Mouse (Mus musculus): ENCODE results near the gene Csn1s1.

The Csn1s1 gene

GRCm38 (mm10) chr5:87665908-87666307, at the start of gene Csn1s1:
Gene Csn1s1 (plus strand): TSS chr5:87666208.
- H3K36me3 ChIP-seq (ENCODE audit: control insufficient read depth, insufficient read depth, low read length, poor library complexity, severe bottlenecking) = no peaks in the 10 kb centered on the region
- DNase-seq (ENCODE audit: low read depth, low spot score) = no peak
- H3K27me3 ChIP-seq (ENCODE audit: control insufficient read depth, insufficient read depth, low read length, poor library complexity, severe bottlenecking) = no peaks in the 10 kb centered on the region

GRCm38 (mm10) chr5:87622681-87623080, 43.3 kb upstream of the Csn1s1 start:
- no peaks in the 10 kb centered on the region for H3K36me3 ChIP-seq (ENCODE audit: control insufficient read depth, insufficient read depth, low read length, poor library complexity, severe bottlenecking)
- no peak for DNase-seq (ENCODE audit: low read depth, low spot score)
- no peaks in the 10 kb centered on the region for H3K27me3 ChIP-seq (ENCODE audit: control insufficient read depth, insufficient read depth, low read length, poor library complexity, severe bottlenecking)

- no peaks in the 10 kb centered on the region for H3K27me3 ChIP-seq (ENCODE audit: control insufficient read depth, insufficient read depth, low read length, poor library complexity, severe bottlenecking)
- no peaks in the 10 kb centered on the region for H3K36me3 ChIP-seq (ENCODE audit: control insufficient read depth, insufficient read depth, low read length, poor library complexity, severe bottlenecking)
- DNase-seq (ENCODE audit: low read depth, low spot score) = no peak
Observed at GRCm38 (mm10) chr5:87642787-87643186, 23.2 kb upstream of the Csn1s1 start.

DNA sequence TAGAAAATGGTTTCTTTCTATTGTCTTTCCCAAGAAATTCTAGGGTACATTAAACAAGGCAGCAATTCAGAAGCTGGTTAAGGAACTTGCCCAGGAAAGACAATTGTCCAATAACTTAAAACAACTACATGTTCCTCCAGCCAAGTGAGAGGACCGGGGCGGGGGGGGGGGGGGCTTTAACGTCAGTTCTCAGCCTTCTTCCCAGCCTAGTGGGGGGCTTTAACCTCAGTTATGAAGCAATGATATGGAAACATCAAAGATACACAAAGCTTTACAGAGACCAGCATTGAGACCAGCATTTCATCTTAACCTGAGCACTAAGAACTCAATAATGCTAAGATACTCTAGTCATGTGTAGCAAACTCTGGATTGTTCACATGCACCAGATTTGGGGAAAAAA, 33.5 kb downstream of the Csn1s1 start, which contains the start of gene Csn2:
Gene Csn2 (minus strand): TSS at position 101 of the 400 bp plus-strand sequence.
- Histone ChIP-seq H3K27me3 (ENCODE audit: control insufficient read depth, insufficient read depth, low read length, poor library complexity, severe bottlenecking) (no peaks in the 10 kb centered on the region), H3K36me3 (ENCODE audit: control insufficient read depth, insufficient read depth, low read length, poor library complexity, severe bottlenecking) (no peaks in the 10 kb centered on the region)
- DNase-seq (ENCODE audit: low read depth, low spot score) = no peak

- no peaks in the 10 kb centered on the region for H3K27me3 ChIP-seq (ENCODE audit: control insufficient read depth, insufficient read depth, low read length, poor library complexity, severe bottlenecking)
- DNase-seq (ENCODE audit: low read depth, low spot score) = no peak
- H3K36me3 ChIP-seq (ENCODE audit: control insufficient read depth, insufficient read depth, low read length, poor library complexity, severe bottlenecking) = no peaks in the 10 kb centered on the region
Observed at GRCm38 (mm10) chr5:87705891-87706290, 39.9 kb downstream of the Csn1s1 start.

Measured in splenic B cell, adult 2 months (primary cell).